Mouse (Mus musculus) embryo, embryonic 11 days (tissue): ENCODE results near the gene Tril.

Experiments
- DNase-seq: peaks from one replicate; pipeline ENCODE4 v3.0.0-alpha.2; 2015

The Tril gene

DNA sequence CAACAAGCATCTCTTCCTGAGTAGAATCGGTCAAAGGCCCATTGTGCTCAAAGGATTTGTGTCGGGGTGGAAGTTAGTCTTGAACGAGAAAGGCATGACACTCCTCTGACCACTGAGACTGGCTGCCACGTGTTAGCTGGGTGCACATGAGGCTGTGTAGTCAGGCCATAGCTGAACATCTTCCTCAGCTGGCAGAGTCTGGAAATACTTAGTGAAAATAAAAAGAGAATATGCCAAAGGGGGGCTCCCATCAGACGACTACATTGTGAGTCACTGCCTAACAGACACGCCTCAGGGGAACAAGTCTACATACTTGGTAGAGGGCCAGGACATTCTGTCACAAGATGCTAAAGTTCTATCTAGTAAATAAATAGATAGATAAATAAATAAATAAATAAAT lies 16.5 kb downstream of the Tril start:
- DNase-seq: no peak

DNA sequence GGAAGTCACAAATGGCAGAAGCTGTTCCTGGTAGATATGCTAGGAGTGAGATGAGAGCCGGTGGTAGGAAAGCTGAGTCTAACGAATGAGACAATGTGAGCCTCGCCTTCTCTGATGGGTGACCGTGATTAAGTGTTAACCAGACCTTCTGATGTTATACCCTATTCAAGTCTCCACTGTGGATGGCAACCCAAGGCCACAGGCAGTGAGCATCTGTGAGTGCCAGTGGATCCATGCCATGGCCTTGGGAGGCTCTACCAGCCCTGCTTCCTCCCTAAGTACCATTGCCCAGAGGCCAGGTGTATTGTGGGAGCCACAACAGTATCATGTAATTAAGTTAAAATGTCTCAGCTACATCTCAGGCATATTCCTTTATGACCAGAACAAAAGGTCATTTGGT lies 17.1 kb downstream of the Tril start:
- no peak for DNase-seq

DNA sequence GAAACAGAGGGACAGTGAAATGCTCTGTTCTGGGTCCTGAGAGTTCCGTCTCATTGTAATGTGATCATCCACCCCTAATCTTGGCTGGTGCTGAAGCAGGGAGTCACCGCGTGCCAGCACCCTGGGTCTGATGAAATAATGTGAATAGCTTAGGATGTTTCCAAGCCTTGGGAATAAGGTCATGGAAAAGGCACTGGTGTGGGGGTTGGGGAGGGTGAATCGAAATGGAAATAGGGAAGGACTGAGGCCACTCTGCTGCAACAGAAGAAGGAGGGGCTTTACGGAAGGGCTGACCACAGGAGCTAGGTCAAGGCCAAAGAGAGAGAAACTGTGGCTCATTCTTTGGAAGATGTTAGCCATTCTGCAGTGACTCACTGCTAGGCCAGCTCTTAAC lies 18.7 kb downstream of the Tril start:
- DNase-seq: no peak

DNA sequence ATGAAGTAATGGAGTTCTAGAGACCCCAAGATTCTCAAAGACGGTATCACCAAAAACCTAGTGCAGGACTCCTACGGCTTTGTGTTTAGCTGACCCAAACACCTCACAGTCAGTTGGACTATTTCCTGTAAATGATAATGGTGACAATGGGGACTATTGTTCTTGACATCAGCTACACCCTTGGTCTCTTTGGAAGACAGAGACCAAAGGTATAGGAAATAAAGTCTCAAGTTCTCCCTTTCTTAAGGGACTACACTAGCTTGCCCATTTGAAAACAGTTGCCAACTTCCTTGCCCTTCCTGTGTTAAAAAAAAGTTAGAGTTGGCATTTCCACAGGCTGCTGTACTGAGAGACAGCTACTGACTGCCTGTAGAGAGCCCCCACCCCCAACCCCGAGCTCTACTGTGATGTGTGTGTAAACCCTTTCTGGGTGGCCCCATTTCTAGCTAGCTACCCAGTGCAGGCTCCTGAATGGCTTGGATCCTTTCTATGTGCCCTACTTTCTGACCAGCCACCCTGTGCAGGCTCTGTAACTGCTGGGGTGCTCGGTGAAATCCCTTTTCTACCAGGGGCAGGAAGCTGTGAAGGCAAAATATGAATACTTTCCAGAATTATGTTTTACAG lies 19.2 kb downstream of the Tril start:
- no peak for DNase-seq

- DNase-seq: no peak
Measured at GRCm38 (mm10) chr6:53798865-53799264, 21.8 kb downstream of the Tril start.

DNA sequence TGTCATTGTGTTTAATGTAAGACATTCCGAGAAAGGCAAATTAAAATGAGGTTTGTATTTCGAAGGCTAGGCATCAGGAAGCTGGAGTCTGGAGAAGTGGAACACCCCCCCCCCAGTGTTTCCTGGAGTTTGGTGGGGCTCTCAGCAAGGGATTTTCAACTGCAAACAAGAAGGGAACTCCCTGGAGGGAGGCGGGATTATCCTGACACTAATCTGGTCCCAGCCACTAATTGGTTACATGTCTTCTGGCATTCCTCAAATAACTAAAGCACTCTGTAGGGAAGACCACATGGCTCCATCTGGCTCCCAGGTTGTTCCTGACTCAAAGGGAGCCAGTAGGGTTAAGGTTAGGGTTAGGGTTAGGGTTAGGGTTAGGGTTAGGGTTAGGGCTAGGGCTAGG lies 23.8 kb downstream of the Tril start:
- no peak for DNase-seq

GRCm38 (mm10) chr6:53795788-53796187 lies 24.8 kb downstream of the Tril start:
- DNase-seq: peak; percentile 82

- no peak for DNase-seq
Measured at GRCm38 (mm10) chr6:53795078-53795477, 25.6 kb downstream of the Tril start.

- DNase-seq: peak; percentile 87
Measured at GRCm38 (mm10) chr6:53794323-53794971, 26.2 kb downstream of the Tril start.

GRCm38 (mm10) chr6:53782880-53783539 lies 37.6 kb downstream of the Tril start:
- DNase-seq: peak; percentile 79

DNA sequence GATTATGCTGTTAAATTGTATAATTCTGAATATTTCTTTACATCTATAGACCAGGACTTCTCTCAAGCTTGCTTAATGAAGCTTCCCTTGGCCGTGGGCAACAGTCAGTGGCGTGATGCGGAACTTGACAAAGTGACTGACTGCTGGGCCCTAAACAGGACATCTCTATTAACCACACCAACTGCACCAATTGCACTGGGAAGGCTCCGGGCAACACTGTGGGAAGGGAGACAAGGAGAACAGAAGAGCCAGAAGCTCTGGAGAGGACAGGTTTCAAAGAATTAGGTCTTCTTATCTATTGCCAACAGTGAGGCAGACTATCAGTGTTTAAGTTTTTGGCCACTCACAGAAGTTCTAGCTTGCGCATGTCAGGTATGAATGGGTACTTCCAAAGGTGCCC lies 38.4 kb downstream of the Tril start:
- no peak for DNase-seq

DNA sequence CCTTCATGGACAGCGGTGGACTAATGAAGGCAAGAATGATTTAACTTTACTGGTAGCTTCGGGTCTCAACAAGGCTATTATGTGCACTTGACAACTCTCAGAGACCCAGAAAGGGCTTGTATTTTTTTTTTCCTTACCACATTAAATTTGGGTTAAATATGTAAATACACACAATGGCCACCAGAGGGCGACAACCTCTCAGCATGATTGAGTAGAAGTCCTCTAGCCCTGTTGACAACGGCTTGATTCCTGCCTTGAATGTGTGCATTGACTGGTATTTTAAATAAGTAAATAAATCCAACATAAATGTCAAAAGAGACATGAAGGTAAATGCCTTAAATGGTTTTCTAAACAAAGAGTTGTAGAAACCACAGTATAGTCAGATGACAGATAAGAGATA lies 39.5 kb downstream of the Tril start:
- DNase-seq: peak; percentile 83

GRCm38 (mm10) chr6:53780008-53780407 lies 40.6 kb downstream of the Tril start:
- DNase-seq: no peak

DNA sequence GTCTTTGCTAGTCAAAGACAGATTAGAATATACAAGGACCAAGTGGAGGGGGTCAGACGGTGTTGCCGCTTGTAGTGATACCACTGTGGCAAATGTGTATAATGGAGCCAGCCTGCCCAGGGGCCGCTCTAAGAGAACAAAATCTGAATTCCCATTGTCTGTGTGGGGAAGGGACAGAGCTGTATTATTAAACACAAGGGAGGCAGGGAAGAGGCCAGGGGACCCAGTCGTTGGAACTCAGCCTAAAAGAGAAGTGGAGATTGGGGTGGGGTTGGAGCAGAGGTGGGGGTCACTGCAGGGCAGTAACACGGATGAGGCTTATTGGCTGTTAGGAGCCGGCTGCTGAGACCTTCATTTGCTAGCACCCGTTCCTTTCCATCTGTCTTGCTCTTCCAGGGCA lies 41.1 kb downstream of the Tril start:
- no peak for DNase-seq

DNA sequence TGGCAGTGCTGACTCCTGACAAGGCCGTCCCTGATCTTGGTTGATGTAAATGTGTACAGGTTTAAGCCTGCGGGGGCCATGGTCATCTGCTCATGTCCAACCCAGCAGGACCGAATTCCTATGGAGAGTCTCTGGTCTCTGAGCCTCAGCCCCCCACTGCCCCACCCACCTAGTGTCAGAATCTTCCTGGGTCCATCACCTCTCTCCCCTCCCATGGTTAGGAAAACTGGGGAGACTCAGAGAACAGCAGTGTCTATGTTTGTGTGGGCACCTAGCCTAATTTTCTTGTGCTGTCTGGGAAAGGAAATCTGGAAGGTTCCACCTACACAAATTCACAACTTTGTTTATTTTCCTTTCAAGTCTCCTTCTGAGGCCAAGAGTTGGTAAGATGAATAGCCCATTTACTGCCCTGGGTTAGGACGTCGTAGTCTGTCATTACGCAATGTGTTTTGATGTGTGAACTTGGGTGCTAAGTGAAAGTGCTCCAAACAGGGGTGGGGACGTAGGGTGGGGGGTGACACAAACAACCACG lies 42.1 kb downstream of the Tril start:
- no peak for DNase-seq

GRCm38 (mm10) chr6:53768275-53768674 lies 52.4 kb downstream of the Tril start:
- no peak for DNase-seq

DNA sequence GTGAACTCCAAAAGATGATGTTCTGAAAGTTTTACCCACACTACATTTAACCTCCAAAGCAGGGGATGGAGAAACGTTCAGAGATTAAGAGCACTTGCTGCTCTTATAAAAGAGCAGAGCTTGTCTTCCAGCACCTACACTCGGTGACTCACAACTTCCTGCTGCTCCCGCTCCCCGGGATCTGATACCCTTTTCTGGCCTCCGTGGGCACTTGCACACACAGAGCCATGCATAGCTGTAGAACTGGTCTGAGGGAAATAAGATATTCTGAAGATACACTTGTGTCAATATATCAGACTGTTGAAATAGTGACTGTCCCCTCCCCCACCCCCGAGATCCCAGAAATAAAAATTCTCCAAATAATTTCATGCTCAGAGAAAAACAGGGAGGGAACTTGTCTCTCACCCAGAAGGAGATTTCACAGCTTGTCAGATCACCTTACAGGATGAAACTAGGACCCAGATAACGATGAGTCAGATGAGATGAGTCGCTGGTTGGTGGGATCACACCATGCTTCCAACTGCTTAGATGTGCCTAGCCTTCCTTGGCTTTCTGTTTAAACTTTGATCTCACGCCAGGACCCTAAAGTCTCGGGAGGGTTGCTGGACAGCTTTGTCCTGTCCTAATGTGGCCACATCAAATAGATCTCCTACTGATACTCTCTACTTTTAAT lies 54.3 kb downstream of the Tril start:
- DNase-seq: no peak

DNA sequence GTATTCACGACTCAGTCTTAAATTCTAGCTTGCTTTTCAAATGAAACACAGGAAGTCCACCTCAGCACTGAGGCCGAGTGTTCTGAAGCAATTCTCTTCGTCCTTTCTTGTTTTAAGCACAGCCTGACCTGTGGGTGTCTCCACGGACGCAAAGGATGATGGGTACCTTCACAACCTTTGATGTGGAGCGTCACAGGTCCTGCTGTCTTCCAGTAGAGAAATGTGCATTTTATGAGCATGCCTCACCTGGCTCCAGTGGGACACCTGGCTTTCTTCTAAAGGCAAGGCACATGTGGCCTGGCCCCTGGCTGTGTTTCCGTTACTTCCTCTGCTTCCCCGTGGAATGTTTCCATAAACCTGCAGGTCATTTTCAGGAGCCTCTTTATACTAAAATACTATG lies 54.9 kb downstream of the Tril start:
- no peak for DNase-seq
